8 mouse cellular contexts compared by ENCODE assay signal in genomic region chr14:73239291-73239690, GRCm38 (mm10). TPM values are rescaled to one million over a fixed set of nuclear protein-coding genes. Genes with fewer than 3 reads are reported as not detected.
DNase-seq lines count a peak whose midpoint lies in the region; ATAC-seq lines count a peak whose summit lies in the region.

No protein-coding gene starts in this region.

- under 1% methylated on average over 6 of the region's 6 CpGs for WGBS in kidney, embryonic 16.5 days
- whole genome bisulfite sequencing in midbrain, embryonic 13.5 days, result 0% methylated on average over 6 of the region's 6 CpGs

- no peak for ATAC-seq in kidney, embryonic 16.5 days (ENCODE audit: low FRiP score, low TSS enrichment)
- peak; percentile 58; the same call in 1 of the 2 replicates for ATAC-seq in midbrain, embryonic 13.5 days

- DNase-seq in CD4-positive helper T cell, adult 2 months (ENCODE audit: low read depth, low spot score), result peak; percentile 31
- DNase-seq in adrenal gland, postnatal 36 days, result peak; percentile 18 to 35
- peak; percentile 31 for DNase-seq in heart, adult 8-10 months (ENCODE audit: low spot score)
- no peak for DNase-seq in spleen, postnatal 14 days (ENCODE audit: low spot score in 2 of 2)
- DNase-seq in right cerebral cortex, postnatal 36 days (ENCODE audit: low spot score in 2 of 2), result no peak
- DNase-seq in cerebellum, adult 9-11 months, result no peak

- peak overlapping the region; percentile 75 for H3K4me3 ChIP-seq in kidney, embryonic 16.5 days (ENCODE audit: low read length)
- H3K4me3 ChIP-seq in midbrain, embryonic 13.5 days (replicated peaks), result peak overlapping the region; percentile 55

- peaks cover 5% of the 10 kb centered on the region; the same call in 1 of the 2 replicates for H3K36me3 ChIP-seq in kidney, embryonic 16.5 days (ENCODE audit: insufficient read depth, low read length)
- H3K36me3 ChIP-seq in midbrain, embryonic 13.5 days, result peaks cover 6% of the 10 kb centered on the region; the same call in 1 of the 2 replicates

- peaks cover 14% of the 10 kb centered on the region for H3K4me1 ChIP-seq in kidney, embryonic 16.5 days (ENCODE audit: insufficient read depth, low read length)
- peaks cover 21% of the 10 kb centered on the region for H3K4me1 ChIP-seq in midbrain, embryonic 13.5 days (replicated peaks)

- peak overlapping the region; percentile 98 for H3K27ac ChIP-seq in kidney, embryonic 16.5 days (ENCODE audit: low read length)
- peak overlapping the region; percentile 87 for H3K27ac ChIP-seq in midbrain, embryonic 13.5 days

- H3K27me3 ChIP-seq in kidney, embryonic 16.5 days (ENCODE audit: insufficient read depth, low read length), result no peaks in the 10 kb centered on the region
- no peaks in the 10 kb centered on the region for H3K27me3 ChIP-seq in midbrain, embryonic 13.5 days

- H3K4me2 ChIP-seq in kidney, embryonic 16.5 days (replicated peaks; ENCODE audit: low read depth, low read length), result peak overlapping the region; percentile 56
- peak overlapping the region; percentile 61 for H3K4me2 ChIP-seq in midbrain, embryonic 13.5 days (replicated peaks)

- peak overlapping the region; percentile 88 for H3K9ac ChIP-seq in kidney, embryonic 16.5 days (replicated peaks; ENCODE audit: low read length)
- H3K9ac ChIP-seq in midbrain, embryonic 13.5 days (replicated peaks), result peak overlapping the region; percentile 78

- H3K9me3 ChIP-seq in kidney, embryonic 16.5 days (ENCODE audit: low read length), result no peaks in the 10 kb centered on the region
- no peaks in the 10 kb centered on the region for H3K9me3 ChIP-seq in midbrain, embryonic 13.5 days

RNA-seq across cellular contexts. Expression of gene Lpar6, which starts 1.6 kb away (rescaled TPM):
- total RNA-seq in adrenal gland, postnatal 36 days (2021), result 1 to 10 TPM; 4.2 to 5.1 TPM
- total RNA-seq in heart, adult 8-10 months (2022), result 1 to 10 TPM; 2.5 TPM
- polyA plus RNA-seq in kidney, embryonic 16.5 days (2015; fragmentation: Nextera tagmentation; extraction: Ambion mirVana), result 14.5 and 14.7 TPM in 2 replicates
- 7.4 and 8.6 TPM in 2 replicates for polyA plus RNA-seq in midbrain, embryonic 13.5 days (2015; fragmentation: Nextera tagmentation; extraction: Ambion mirVana)

Comparison
In these comparisons a context has a peak if more than half of its experiments do, and no peak if none do; other contexts are left out.
1. DNase-seq: peak in CD4-positive helper T cell, adult 2 months (single experiment), adrenal gland, postnatal 36 days (2 of 2) and heart, adult 8-10 months (single experiment); none in spleen, postnatal 14 days (0 of 2), right cerebral cortex, postnatal 36 days (0 of 2) and cerebellum, adult 9-11 months (single experiment).